Mouse (Mus musculus) frontal cortex, adult 2 months (tissue): ENCODE results near the gene Prmt9. TPM values are rescaled to one million over a fixed set of nuclear protein-coding genes. Genes with fewer than 3 reads are reported as not detected.

Experiments
- DNase-seq, 2 experiments: peaks; one replicate each; pipeline ENCODE4 v3.0.0; 2022; ENCODE audit warnings: low spot score in 1 of 2; ENCODE audit errors: extremely low spot score in 1 of 2
- polyA plus RNA-seq: library from polyadenylated mRNA; depleted of rRNA; stranded (reverse); fragments of >200 nt; gene quantifications from 2 replicates; pipeline ENCODE4 v1.2.3, GENCODE M21; 2012

Prmt9 gene
- polyA plus RNA-seq, 1 experiment = 19.3 TPM

GRCm38 (mm10) chr8:77526130-77526529 is 23.1 kb upstream of the Prmt9 start:
- DNase-seq = no peak

DNA sequence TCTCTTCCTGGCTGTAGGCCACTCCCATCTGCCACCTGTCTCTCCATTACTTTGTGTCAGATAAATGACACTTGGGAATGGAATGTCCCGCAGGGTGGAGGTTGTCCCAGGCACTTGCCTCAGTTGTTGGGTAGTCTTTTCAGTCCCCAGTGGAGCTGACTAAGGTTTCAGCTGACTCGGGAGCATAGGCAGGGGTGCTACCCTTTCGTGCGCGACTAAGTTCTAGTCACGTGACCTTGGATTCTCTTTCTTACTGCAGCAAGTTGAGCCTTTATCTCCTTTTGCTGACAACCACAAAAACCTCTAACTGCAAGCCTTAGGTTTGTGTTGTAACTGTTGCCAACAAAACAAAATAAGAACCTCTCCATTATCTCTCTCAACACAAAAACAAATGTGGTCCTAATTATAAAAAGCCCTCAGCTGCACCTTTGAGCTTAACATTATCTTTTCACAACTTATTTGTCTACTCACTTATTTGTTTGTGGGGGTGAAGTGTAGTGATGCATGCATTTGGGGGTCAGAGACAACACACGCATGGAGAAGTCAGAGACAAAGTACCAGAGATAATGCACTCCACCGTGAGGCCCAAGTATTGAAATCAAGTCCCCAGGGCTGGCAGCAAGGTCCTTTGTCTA is 14.7 kb upstream of the Prmt9 start:
- DNase-seq = no peak

- DNase-seq = peak; percentile 30 to 74
These were observed 14.1 kb upstream of the Prmt9 start for GRCm38 (mm10) chr8:77535026-77535595.

- no peak for DNase-seq
These were observed 12.4 kb upstream of the Prmt9 start for GRCm38 (mm10) chr8:77536821-77537220.

DNA sequence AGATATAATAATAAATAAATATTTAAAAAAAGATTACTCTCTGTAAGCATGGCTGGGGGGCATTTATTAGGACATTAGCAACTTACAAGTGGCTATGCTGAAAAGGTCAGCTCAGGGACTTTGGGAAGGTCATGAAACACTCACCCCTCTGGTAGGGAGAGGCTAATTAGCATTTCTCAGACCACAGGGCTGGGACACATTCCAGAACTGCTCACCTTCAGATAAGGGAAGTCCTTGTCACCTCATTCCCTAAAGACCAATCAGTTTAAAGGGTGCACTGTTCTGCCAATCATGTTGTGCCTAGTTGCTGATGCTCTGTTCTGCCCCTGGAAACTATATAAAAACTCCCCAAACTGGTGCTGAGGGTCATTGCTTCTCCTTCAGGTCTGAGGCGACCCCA is 10.9 kb upstream of the Prmt9 start:
- DNase-seq = no peak

GRCm38 (mm10) chr8:77543152-77543777 is 5.9 kb upstream of the Prmt9 start:
- no peak for DNase-seq

DNA sequence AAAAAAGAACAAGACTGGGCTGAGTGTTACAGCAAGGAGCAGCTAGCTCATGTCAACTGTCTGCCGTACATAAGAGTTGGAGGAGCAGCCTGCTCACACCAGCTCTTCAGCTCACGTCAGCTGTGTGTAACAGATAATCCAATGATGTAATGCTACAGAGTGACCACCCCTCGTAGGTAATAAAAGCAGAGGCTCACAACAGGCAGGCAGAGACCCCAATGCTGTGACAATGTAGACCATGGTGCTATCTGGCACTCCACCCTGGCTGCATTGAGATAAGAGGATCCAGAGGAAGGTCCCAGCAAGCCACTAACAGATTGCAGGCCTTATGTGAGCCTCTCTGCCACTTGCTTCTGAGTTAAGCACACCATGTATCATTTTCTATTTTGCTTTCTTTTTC is 4.8 kb upstream of the Prmt9 start:
- no peak for DNase-seq

- no peak for DNase-seq
These were observed 3.6 kb upstream of the Prmt9 start for GRCm38 (mm10) chr8:77545616-77546015.

- peak in 1 of 2 experiments; percentile 37 for DNase-seq
These were observed 834 bp downstream of the Prmt9 start for GRCm38 (mm10) chr8:77549881-77550580.

- no peak for DNase-seq
These were observed 3.3 kb downstream of the Prmt9 start for GRCm38 (mm10) chr8:77552491-77552890.

- DNase-seq = no peak
These were observed 12.2 kb downstream of the Prmt9 start for GRCm38 (mm10) chr8:77561441-77561840.

GRCm38 (mm10) chr8:77574229-77574628 is 25.0 kb downstream of the Prmt9 start:
- no peak for DNase-seq

- DNase-seq = no peak
These were observed 28.5 kb downstream of the Prmt9 start for GRCm38 (mm10) chr8:77577674-77578073.

DNA sequence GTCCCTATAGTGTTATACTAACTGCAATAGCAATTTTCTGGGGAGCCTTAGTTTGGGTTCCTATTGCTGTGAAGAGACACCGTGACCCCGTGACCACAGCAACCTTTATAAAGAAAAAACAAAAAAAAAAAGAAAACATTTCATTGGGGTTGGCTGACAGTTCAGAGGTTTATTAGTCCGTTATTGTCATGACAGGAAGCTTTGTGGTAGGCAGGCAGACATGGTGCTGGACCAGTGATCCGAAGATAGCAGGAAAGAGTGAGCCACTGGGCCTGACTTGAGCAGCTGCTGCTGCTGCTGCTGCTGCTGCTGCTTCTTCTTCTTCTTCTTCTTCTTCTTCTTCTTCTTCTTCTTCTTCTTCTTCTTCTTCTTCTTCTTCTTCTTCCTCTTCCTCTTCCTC is 35.0 kb downstream of the Prmt9 start:
- no peak for DNase-seq

DNA sequence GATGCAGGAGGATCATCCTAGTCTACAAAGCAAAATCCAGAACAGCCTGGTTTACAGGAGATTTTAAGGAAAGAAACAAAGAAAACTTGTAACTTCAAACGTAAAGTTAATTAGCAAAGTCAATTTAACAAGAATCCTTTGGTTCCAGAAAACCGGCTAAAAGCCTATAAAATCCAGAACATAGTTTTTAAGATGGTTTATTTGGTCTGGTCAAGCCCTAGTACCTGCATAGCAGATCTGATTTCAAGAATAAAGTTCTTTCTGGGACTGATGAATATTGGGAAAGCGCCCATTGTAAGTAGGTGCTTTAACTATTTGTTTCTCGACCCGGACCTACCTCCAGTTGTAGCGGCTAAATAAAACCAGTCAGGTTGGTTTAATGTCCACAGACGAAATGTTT is 60.4 kb downstream of the Prmt9 start:
- no peak for DNase-seq

DNA sequence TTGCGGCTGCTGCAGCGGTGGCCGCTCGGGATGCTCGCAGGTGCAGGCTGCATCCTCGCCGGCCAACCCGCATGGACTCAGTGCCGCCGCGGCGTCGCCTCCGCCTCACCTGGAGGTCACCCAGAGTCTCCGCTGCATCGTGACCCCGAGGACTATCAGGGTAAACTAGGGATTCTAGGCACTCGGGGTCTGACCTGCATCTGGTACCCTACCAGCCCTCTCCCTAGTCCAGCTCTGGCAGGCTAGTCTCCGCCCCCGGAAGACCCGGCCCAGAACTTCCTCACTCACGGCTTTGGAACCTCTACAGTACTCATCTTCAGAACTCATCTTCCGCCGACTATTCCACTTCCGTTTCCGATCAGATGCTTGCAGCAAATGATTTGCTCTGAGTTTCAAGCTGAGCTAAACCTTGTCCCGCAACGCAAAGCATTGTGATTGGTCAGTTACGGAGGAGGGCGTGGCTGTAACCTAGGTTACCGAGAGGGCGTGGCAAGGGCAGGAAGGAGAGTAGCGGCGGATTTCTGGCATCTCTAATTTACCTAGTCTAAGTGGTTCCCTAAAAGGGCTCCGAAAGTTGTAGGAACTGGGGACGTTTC is 61.3 kb downstream of the Prmt9 start, which contains the start of gene Tmem184c:
Tmem184c (minus strand) TSS at position 325 of the 596 bp plus-strand sequence.
- DNase-seq = peak; percentile 98 to 100

GRCm38 (mm10) chr8:77617916-77618315 is 68.7 kb downstream of the Prmt9 start:
- DNase-seq = peak in 1 of 2 experiments; percentile 11

DNA sequence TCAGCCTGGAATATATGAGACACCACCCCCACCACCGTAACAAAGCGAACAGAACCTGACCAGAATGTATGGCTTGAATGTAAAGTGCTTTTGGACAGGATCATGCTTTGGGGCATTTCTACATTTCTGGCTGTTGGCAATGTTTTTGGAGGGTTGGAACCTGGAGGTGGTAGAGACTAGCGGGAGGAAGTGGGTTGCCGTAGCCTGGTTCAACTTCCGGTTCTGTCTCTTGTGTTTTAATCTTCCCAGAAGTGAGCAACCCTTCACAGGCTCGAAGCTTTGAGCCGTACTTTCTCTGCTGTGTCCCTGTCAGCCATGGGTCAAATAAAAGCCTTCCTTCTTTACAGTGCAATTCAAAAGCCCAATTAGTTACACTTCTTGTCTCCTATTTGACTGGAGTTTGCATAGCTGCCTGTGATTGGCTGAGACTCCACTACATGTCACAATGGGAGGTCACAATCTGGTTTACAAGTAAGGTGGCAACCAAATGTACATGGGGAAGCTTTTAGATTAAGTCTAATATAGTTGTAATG is 74.5 kb downstream of the Prmt9 start:
- DNase-seq = no peak

- DNase-seq = peak; percentile 44 to 92
These were observed 80.8 kb downstream of the Prmt9 start for GRCm38 (mm10) chr8:77629858-77630537.

- DNase-seq = no peak
These were observed 81.5 kb downstream of the Prmt9 start for GRCm38 (mm10) chr8:77630691-77631090.
